Mouse (Mus musculus) right cerebral cortex, adult 2 months (tissue): Measurements from ENCODE around the gene Gm2237.
"Not testable (repeated sequence)": the region's sequence is repeated elsewhere in the genome, so short reads cannot be mapped to it uniquely, and the experiment has no call there.

Experiments
- DNase-seq, 2 experiments: peaks; one replicate each; pipeline ENCODE4 v3.0.0; 2021 to 2022; ENCODE audit warnings: low spot score in 2 of 2

Gm2237 gene

GRCm38 (mm10) chr14:19584804-19585667, at the start of gene Gm2237:
Gm2237 (minus strand) TSS chr14:19585135.
- peak in 1 of 2 experiments; percentile 5 for DNase-seq

- not testable (repeated sequence) for DNase-seq
These were observed 17.5 kb upstream of the Gm2237 start, which contains the start of gene Gm5458 for GRCm38 (mm10) chr14:19602481-19602880. Gm5458 (minus strand) TSS chr14:19602581.

- not testable (repeated sequence) for DNase-seq
These were observed 35.1 kb downstream of the Gm2237 start, which contains the start of gene Gm2244 for GRCm38 (mm10) chr14:19549863-19550262. Gm2244 (minus strand) TSS chr14:19549963.
